Mouse (Mus musculus) hindbrain, embryonic 13.5 days (tissue): ENCODE data around the gene Pdhx. TPM values are rescaled to one million over a fixed set of nuclear protein-coding genes. Genes with fewer than 3 reads are reported as not detected.

Experiments used
- ATAC-seq: fragments of 200-750 bp; cut with Nextera tagmentation; 2 replicates; pipeline ENCODE4 v1.8.0; 2017; ENCODE audit warnings: moderate TSS enrichment; ENCODE audit not compliant: low FRiP score
- H3K27ac ChIP-seq: fragments of 300-500 bp; sonication (generic); 2 replicates; pipeline ENCODE4 v1.5.1; 2015; ENCODE audit warnings: inconsistent platforms, mild to moderate bottlenecking, moderate library complexity
- H3K27me3 ChIP-seq: fragments of 300-500 bp; sonication (generic); 2 replicates; pipeline ENCODE4 v1.6.1; 2015; ENCODE audit warnings: mild to moderate bottlenecking, inconsistent platforms
- H3K36me3 ChIP-seq: fragments of 300-500 bp; sonication (generic); 2 replicates; pipeline ENCODE4 v1.6.1; 2015; ENCODE audit warnings: mild to moderate bottlenecking, inconsistent platforms
- H3K4me1 ChIP-seq: fragments of 300-500 bp; sonication (generic); replicated peaks from 2 replicates; pipeline ENCODE4 v1.6.1; 2015; ENCODE audit warnings: inconsistent platforms
- H3K4me2 ChIP-seq: fragments of 300-500 bp; sonication (generic); 2 replicates; pipeline ENCODE4 v1.6.1; 2015; ENCODE audit warnings: inconsistent platforms, mild to moderate bottlenecking, moderate library complexity
- H3K4me3 ChIP-seq: fragments of 300-500 bp; sonication (generic); 2 replicates; pipeline ENCODE4 v1.5.1; 2015; ENCODE audit warnings: mild to moderate bottlenecking, inconsistent platforms
- H3K9ac ChIP-seq: fragments of 300-500 bp; sonication (generic); 2 replicates; pipeline ENCODE4 v1.6.1; 2015; ENCODE audit warnings: mild to moderate bottlenecking, inconsistent platforms
- H3K9me3 ChIP-seq: fragments of 300-500 bp; sonication (generic); 2 replicates; pipeline ENCODE4 v1.6.1; 2016; ENCODE audit warnings: inconsistent platforms
- WGBS: fragments of 180-500 bp; shearing (Covaris S2); methylation state at CpG from one replicate; pipeline ENCODE4 v1.1.7; 2015; 5-methylcytosine and 5-hydroxymethylcytosine counted together
- polyA plus RNA-seq: library from polyadenylated mRNA; unstranded; fragments of >200 nt; fragmentation: Nextera tagmentation; extraction: Ambion mirVana; gene quantifications from 2 replicates; pipeline ENCODE4 v1.2.1, GENCODE M21; 2015

Pdhx gene
- polyA plus RNA-seq, result 61.3 and 62.5 TPM in 2 replicates

DNA sequence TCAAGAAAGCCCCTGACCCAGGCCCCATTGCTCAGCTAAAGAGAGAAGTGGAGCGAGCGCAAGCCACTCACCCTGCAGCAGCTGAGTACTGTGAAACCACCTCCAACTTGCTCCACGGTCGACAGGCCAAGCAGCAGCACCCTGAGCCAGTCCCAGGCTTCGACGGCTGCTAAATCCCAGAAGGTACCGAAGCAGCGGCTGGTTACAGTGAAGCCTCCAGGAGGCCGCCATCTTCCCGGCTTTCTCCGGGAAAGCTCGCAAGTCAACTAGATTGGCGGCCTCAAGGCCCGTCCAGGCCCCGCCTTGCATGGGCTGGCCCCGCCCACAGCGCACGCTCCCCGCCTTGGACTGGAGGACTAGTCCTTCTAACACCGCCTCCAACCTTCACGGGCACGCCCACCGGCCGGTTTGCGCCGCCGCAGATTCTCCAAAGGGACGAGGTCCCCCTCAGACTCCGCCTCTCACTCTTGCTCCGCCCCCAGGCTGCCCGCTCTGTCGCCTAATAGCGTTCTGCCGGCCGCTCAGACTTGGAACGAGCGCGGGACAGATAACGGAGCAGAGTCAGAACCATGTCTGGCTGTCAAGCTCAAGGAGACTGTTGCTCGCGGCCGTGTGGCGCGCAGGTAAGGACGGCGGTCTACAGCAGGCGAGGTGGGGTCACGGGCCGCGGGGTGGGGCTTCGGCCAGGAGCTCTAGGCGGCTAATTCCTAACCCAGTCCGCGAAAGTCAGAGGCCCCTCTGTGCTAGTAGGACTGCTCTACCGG lies at the start of gene Pdhx, which contains the start of gene Apip:
Pdhx (minus strand) TSS at position 295 of the 764 bp plus-strand sequence.
Apip (plus strand) TSS at position 457 of the 764 bp plus-strand sequence.
- Histone ChIP-seq H3K36me3 (peaks cover 4% of the 10 kb centered on the region; the same call in 1 of the 2 replicates), H3K4me3 (peak within 1 kb of the TSS; percentile 62), H3K4me2 (peak within 1 kb of the TSS; percentile 63), H3K27ac (peak within 1 kb of the TSS; percentile 88), H3K9ac (peak within 1 kb of the TSS; percentile 82), H3K27me3 (no peaks in the 10 kb centered on the region), H3K4me1 (peaks cover 23% of the 10 kb centered on the region), H3K9me3 (no peaks in the 10 kb centered on the region)
- peak; percentile 100 for ATAC-seq
- under 1% methylated on average over 55 of the region's 55 CpGs for WGBS

DNA sequence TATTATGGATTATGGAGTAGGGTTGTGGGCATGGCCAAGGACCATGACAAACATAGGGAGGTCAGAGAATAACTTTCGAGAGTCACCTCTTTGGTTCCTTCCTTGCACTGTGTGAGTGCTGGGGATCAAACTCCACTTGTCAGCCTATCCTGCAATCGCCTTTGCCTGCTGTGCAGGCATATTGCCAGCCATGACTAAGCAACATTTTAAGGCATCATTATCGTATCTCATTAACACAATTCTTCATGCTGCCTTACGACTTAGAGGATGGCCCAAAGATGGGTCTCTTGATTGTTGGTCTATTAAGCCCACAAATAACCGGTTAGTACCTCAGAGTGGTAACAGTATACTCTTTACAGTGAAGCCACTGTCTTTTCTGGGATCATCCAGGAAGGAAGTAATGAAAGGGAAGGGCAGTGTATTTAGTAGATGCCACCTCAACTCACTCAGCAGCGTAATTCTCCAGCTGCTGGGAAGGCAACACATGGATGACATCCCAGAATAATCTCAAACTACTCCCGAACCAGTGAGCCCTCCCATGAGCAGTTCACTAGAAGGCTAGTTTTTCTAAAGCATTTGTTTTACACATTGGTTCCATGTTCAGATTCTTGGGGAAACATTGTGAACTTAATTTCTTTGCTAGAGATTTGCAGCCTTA lies 46.0 kb upstream of the Pdhx start:
- Histone ChIP-seq H3K27me3 (no peaks in the 10 kb centered on the region), H3K9me3 (no peaks in the 10 kb centered on the region), H3K4me1 (peaks cover 5% of the 10 kb centered on the region; the same call in 1 of the 2 replicates), H3K27ac (no peak overlapping the region), H3K4me3 (no peak overlapping the region), H3K9ac (no peak overlapping the region), H3K4me2 (no peak overlapping the region), H3K36me3 (no peaks in the 10 kb centered on the region)
- 82% methylated on average over 7 of the region's 7 CpGs for WGBS
- ATAC-seq, result no peak

DNA sequence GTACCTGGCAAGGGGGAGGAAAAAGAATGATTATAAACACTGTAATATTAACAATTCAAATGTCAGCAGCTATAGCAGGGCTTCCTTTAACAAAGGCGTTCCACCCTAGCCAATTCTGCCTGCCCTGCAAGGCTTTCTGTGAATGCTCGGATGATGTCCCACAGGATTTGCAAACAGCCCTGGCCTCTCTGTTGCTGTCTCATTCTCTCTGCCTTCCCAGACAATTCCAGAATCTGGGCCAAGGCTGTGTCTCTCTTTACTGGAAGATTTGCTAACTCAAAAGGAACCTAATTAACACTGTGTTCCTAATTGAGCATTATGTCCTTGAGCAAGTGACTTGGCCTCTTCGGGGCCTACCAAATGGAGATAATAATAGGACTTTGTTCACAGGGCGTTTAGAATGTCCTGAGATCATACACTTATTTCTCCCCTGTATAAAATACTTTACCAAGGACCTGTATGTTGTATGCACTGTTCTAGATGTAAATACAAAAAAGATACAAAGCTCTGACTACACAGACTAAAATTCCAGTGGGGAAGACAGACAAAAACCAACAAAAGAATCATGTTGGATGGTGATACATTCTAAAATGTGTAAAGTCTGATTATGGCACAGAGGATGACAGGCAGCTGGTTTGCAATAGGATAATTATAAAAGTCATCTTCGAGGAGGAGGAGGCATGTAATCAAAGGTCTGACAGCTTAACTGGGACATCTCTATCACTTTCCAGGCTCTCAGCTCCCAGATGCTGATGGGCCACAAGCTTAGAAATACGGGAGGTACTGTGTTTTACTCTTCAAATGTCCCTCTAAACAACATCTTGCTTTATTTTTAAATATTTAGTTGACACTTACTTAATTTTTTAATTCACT lies 45.2 kb upstream of the Pdhx start:
- Histone ChIP-seq H3K9me3 (no peaks in the 10 kb centered on the region), H3K36me3 (no peaks in the 10 kb centered on the region), H3K27ac (peak overlapping the region; percentile 58; the same call in 1 of the 2 replicates), H3K4me1 (peaks cover 5% of the 10 kb centered on the region; the same call in 1 of the 2 replicates), H3K4me3 (no peak overlapping the region), H3K27me3 (no peaks in the 10 kb centered on the region), H3K4me2 (no peak overlapping the region), H3K9ac (no peak overlapping the region)
- WGBS, result 56% methylated on average over 6 of the region's 6 CpGs
- no peak for ATAC-seq

DNA sequence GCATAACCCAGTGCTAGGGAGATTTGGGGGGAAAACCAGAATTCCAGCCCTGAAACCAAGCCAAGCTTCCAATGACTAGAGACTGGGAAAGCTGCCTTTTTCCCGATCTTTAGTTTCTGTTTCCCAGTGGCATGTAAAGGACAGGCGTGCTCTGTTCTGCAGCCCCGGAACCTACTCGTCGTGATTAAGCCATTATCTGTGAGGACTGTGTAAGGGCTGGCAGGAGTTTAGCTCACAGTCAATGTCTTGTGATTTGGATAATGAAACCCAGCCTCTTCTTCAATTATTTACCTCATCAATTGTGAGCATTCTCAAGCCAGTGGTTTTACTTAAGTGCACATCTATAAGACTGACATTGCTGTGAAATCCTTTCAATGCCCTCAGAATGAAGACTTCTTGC lies 43.9 kb upstream of the Pdhx start:
- H3K27ac ChIP-seq, result no peak overlapping the region
- no peaks in the 10 kb centered on the region for H3K36me3 ChIP-seq
- no peak overlapping the region for H3K4me2 ChIP-seq
- no peaks in the 10 kb centered on the region for H3K9me3 ChIP-seq
- no peak for ATAC-seq
- no peak overlapping the region for H3K9ac ChIP-seq
- no peaks in the 10 kb centered on the region for H3K27me3 ChIP-seq
- no peak overlapping the region for H3K4me3 ChIP-seq
- H3K4me1 ChIP-seq, result peaks cover 5% of the 10 kb centered on the region; the same call in 1 of the 2 replicates
- WGBS, result 82% methylated on average over 5 of the region's 5 CpGs

DNA sequence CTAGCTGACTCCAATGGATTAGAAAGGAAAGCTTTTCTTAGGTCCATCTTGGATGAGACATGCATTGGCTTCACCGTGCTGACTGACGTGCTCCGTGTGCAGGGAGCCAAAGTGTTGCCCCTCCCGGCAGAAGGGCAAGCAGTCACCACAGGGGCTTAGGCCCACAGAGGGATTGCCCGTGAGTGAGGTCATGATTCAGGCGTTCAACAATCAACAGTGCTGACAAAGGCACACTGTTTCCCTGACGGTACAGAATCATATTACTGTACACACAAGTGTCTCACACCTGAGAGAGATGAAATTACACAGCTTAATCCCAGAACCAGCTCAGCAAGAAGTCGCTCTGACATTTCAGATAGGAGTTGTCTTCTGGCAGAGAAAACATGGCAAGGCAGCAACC lies 38.4 kb upstream of the Pdhx start:
- H3K9me3 ChIP-seq, result no peaks in the 10 kb centered on the region
- H3K27ac ChIP-seq, result no peak overlapping the region
- WGBS, result 63% methylated on average over 8 of the region's 8 CpGs
- no peaks in the 10 kb centered on the region for H3K36me3 ChIP-seq
- no peaks in the 10 kb centered on the region for H3K27me3 ChIP-seq
- no peaks in the 10 kb centered on the region for H3K4me1 ChIP-seq
- H3K4me3 ChIP-seq, result no peak overlapping the region
- no peak overlapping the region for H3K9ac ChIP-seq
- no peak for ATAC-seq
- H3K4me2 ChIP-seq, result no peak overlapping the region

DNA sequence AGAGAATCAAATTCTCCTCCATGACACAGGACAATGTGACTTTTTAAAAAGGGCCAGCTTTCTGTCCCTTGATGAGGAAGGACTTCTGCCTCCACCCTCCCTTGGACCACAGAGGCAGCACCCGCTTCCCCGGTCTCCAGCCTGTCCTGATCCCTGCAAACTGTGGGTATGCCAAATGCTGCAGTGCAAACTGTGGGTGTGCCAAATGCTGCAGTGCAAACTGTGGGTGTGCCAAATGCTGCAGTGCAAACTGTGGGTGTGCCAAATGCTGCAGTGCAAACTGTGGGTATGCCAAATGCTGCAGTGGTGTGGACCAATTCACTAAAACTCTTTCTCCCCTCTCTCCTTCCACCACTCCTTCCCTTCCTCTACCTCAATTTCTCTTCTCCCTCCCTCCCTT lies 32.9 kb upstream of the Pdhx start:
- H3K36me3 ChIP-seq, result no peaks in the 10 kb centered on the region
- H3K9ac ChIP-seq, result no peak overlapping the region
- no peaks in the 10 kb centered on the region for H3K9me3 ChIP-seq
- H3K4me3 ChIP-seq, result no peak overlapping the region
- H3K4me1 ChIP-seq, result no peaks in the 10 kb centered on the region
- no peak overlapping the region for H3K27ac ChIP-seq
- WGBS, result 92% methylated on average over 2 of the region's 2 CpGs
- no peak overlapping the region for H3K4me2 ChIP-seq
- H3K27me3 ChIP-seq, result no peaks in the 10 kb centered on the region
- ATAC-seq, result no peak

DNA sequence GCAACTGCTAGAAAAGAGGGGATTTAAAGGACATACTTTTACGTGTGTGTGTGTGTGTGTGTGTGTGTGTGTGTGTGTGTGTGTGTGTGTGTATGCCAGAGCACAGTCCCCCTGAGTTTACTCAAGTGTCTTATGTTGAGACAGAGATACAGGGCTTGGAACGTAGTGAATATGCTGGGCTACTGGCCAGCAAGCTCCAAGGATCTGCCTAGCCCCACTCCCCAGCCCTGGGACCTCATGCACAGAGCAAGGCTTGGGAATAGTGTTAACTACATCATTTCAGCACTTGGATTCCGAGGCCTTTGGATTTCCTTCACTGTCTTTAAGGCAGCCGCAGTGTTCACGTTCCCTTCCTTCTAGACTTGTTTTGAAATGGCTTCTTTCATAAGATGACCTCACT lies 29.3 kb upstream of the Pdhx start:
- no peaks in the 10 kb centered on the region for H3K27me3 ChIP-seq
- 82% methylated on average over 5 of the region's 5 CpGs for WGBS
- H3K36me3 ChIP-seq, result no peaks in the 10 kb centered on the region
- no peak overlapping the region for H3K27ac ChIP-seq
- no peaks in the 10 kb centered on the region for H3K4me1 ChIP-seq
- no peak overlapping the region for H3K9ac ChIP-seq
- H3K4me2 ChIP-seq, result no peak overlapping the region
- H3K4me3 ChIP-seq, result no peak overlapping the region
- no peak for ATAC-seq
- H3K9me3 ChIP-seq, result no peaks in the 10 kb centered on the region

DNA sequence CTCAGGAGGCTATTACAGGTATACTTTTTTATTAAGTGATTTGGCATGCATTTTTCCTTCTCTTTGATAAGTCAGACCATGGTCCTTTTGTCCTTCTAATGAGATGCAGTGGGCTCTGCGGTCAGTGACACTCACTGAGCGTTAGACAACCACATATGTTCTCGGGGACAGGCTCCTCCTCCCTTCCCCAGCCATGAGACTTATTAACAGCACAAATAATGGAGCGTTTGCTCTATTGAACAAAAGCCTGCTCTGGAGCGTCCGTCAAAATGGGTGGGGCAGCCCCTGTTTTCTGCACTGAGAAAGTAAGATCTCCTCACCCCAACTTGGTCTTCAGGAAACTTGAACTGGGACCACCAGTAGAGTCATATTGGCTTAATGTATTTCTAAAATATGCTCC lies 16.2 kb upstream of the Pdhx start:
- WGBS, result 33% methylated on average over 6 of the region's 6 CpGs
- no peak for ATAC-seq
- no peak overlapping the region for H3K4me3 ChIP-seq
- H3K36me3 ChIP-seq, result peaks cover 46% of the 10 kb centered on the region
- H3K4me1 ChIP-seq, result no peaks in the 10 kb centered on the region
- H3K9ac ChIP-seq, result no peak overlapping the region
- no peak overlapping the region for H3K4me2 ChIP-seq
- H3K27me3 ChIP-seq, result no peaks in the 10 kb centered on the region
- no peak overlapping the region for H3K27ac ChIP-seq
- H3K9me3 ChIP-seq, result no peaks in the 10 kb centered on the region

DNA sequence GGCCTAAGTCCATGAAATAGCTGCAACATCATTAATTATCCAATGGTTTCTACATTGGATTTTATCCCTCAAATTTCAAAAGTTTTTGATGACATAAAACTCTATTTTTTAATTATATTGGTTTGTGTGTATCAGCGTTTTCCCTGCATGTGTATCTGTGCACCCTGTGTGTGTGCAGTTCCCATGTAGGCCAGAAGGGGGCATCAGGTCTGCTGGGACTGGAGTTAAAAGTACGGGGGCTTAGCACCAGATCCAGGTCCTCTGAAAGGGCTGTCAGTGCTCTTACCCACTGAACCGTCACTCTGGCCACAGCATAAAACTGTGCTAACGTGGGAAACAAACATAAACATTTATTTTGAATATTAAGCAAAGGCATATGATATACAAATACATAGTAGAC lies 14.8 kb upstream of the Pdhx start:
- no peaks in the 10 kb centered on the region for H3K9me3 ChIP-seq
- no peak overlapping the region for H3K4me2 ChIP-seq
- peaks cover 32% of the 10 kb centered on the region for H3K36me3 ChIP-seq
- ATAC-seq, result no peak
- no peak overlapping the region for H3K4me3 ChIP-seq
- H3K4me1 ChIP-seq, result no peaks in the 10 kb centered on the region
- H3K27me3 ChIP-seq, result no peaks in the 10 kb centered on the region
- H3K27ac ChIP-seq, result no peak overlapping the region
- WGBS, result 96% methylated on average over 4 of the region's 4 CpGs
- no peak overlapping the region for H3K9ac ChIP-seq

DNA sequence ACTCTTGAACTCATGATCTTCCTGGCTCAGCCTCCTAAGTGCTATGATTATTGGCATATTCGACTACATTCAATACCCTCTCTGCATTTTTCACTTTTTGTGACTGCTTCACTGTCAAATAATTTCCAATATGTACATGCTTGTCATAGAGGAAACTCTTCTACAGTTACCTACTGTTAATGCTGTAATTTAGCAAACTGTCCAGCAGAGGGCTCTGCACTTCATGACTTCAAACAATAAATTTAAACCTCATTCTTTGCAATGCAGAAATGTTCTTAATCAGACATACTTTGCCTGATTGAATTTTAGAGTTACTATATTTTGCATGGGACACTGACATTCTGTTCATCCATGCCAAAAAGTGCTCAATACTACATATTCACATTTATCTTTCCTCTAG lies 13.1 kb upstream of the Pdhx start:
- Histone ChIP-seq H3K4me1 (no peaks in the 10 kb centered on the region), H3K36me3 (peaks cover 24% of the 10 kb centered on the region), H3K9ac (no peak overlapping the region), H3K4me3 (no peak overlapping the region), H3K27me3 (no peaks in the 10 kb centered on the region), H3K27ac (no peak overlapping the region), H3K9me3 (no peaks in the 10 kb centered on the region), H3K4me2 (no peak overlapping the region)
- 8% methylated on average over 1 of the region's 1 CpGs for WGBS
- ATAC-seq, result no peak

DNA sequence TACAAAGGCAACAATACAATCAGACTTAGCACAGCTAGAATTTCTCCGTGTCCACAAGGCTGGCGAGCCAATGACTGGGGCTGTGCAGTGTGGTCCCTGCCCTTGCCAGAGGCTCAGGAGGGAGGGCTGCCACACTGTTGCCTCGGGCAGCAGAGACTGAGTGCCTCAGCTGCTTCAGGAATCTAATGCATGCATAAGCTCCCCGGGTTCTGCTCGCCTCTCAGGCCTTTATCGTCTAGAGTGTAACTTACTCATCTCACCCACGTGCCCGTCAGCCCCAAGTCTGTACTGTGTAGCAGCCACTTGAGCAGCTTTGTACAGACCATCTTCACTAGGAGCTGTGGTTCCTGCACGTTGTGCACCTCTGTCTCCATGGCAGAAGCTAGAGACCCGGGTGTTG lies 12.3 kb upstream of the Pdhx start:
- Histone ChIP-seq H3K4me1 (no peaks in the 10 kb centered on the region), H3K4me3 (no peak overlapping the region), H3K27ac (no peak overlapping the region), H3K4me2 (no peak overlapping the region), H3K9ac (no peak overlapping the region), H3K36me3 (peaks cover 24% of the 10 kb centered on the region), H3K27me3 (no peaks in the 10 kb centered on the region), H3K9me3 (no peaks in the 10 kb centered on the region)
- ATAC-seq, result peak; percentile 49; the same call in 1 of the 2 replicates
- 69% methylated on average over 10 of the region's 10 CpGs for WGBS

DNA sequence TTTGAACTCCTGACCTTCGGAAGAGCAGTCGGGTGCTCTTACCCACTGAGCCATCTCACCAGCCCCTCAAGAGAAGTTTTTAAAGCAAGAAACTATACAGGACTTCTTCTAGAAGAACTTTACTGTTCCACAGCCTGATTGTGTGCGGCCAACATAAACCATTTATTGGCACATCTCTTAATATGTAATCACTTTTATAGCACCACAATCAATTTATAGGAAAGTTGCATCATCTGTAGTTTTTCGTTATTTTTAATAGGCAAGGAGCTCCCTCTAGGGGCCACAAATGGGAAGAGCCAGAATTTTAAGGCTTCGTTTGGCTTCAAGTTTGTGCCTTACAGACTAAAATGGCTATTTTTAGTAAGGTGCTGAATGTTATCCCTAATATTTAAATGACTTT lies 11.1 kb upstream of the Pdhx start:
- no peak overlapping the region for H3K4me2 ChIP-seq
- H3K9ac ChIP-seq, result no peak overlapping the region
- H3K9me3 ChIP-seq, result no peaks in the 10 kb centered on the region
- no peak overlapping the region for H3K27ac ChIP-seq
- H3K4me1 ChIP-seq, result no peaks in the 10 kb centered on the region
- no peak for ATAC-seq
- no peak overlapping the region for H3K4me3 ChIP-seq
- H3K27me3 ChIP-seq, result no peaks in the 10 kb centered on the region
- H3K36me3 ChIP-seq, result peaks cover 18% of the 10 kb centered on the region
- 64% methylated on average over 5 of the region's 5 CpGs for WGBS
